34 mouse cellular contexts compared by ENCODE assay signal in the genomic region with DNA sequence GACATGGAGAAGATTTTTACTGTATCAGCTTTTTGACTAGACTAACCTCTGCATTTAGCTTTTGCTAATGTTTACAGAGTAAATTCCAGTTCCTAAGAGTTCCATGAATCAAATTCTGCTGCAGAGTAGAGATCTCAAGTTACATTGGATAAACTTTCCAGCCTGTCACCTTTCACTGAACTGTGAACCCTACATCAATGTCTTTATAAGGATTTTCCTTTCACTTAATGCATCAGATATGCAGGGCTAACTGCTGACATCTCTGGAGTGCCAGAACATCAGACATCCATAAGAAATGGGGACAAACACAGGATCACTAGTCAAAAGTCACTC.
DNase-seq lines count a peak whose midpoint lies in the region; ATAC-seq and TF ChIP-seq lines count a peak whose summit lies in the region.
"Had no signal": no experiment of that assay in that cellular context is flagged by ENCODE, and none has a peak within 500 bp of the region (broad histone marks: within the 10 kb centered on the region; RNA-seq: fewer than 3 reads in every experiment).

No protein-coding gene starts in this region.

- no peak overlapping the region for H3K9ac ChIP-seq in intestine, embryonic 14.5 days (ENCODE audit: low read length)
- H3K9ac ChIP-seq in intestine, embryonic 16.5 days (ENCODE audit: low read depth, low read length): no peak overlapping the region
- H3K9ac ChIP-seq in kidney, postnatal 0 days (ENCODE audit: low read depth, low read length): no peak overlapping the region
- H3K9ac ChIP-seq: embryonic facial prominence, embryonic 12.5 days; forebrain, embryonic 15.5 days; hindbrain, embryonic 12.5 days; liver, postnatal 0 days; midbrain, embryonic 15.5 days; neural tube, embryonic 15.5 days; stomach, embryonic 15.5 days had no signal

- H3K4me3 ChIP-seq in intestine, embryonic 14.5 days (ENCODE audit: low read depth, low read length): no peak overlapping the region
- H3K4me3 ChIP-seq in intestine, embryonic 16.5 days (ENCODE audit: low read length): no peak overlapping the region
- H3K4me3 ChIP-seq in kidney, postnatal 0 days (replicated peaks; ENCODE audit: low read depth, low read length): no peak overlapping the region
- H3K4me3 ChIP-seq: embryonic facial prominence, embryonic 12.5 days; forebrain, embryonic 10.5 days; forebrain, embryonic 15.5 days; gastrocnemius, adult 2 months; hindbrain, embryonic 12.5 days; midbrain, embryonic 15.5 days; neural tube, embryonic 15.5 days; stomach, embryonic 15.5 days had no signal

- H3K9me3 ChIP-seq in intestine, embryonic 14.5 days (ENCODE audit: control insufficient read depth, low read length): no peaks in the 10 kb centered on the region
- no peaks in the 10 kb centered on the region for H3K9me3 ChIP-seq in intestine, embryonic 16.5 days (ENCODE audit: control insufficient read depth, low read length)
- H3K9me3 ChIP-seq in kidney, postnatal 0 days (replicated peaks; ENCODE audit: low read length): no peaks in the 10 kb centered on the region
- H3K9me3 ChIP-seq: embryonic facial prominence, embryonic 12.5 days; forebrain, embryonic 10.5 days; forebrain, embryonic 15.5 days; G1E; hindbrain, embryonic 12.5 days; midbrain, embryonic 15.5 days; neural tube, embryonic 15.5 days; stomach, embryonic 15.5 days had no signal

- peaks cover 9% of the 10 kb centered on the region; the same call in 1 of the 2 replicates for H3K4me1 ChIP-seq in intestine, embryonic 14.5 days (replicated peaks; ENCODE audit: control insufficient read depth, insufficient read depth, low read length)
- peaks cover 10% of the 10 kb centered on the region for H3K4me1 ChIP-seq in intestine, embryonic 16.5 days (ENCODE audit: control insufficient read depth, insufficient read depth, low read length)
- no peaks in the 10 kb centered on the region for H3K4me1 ChIP-seq in kidney, postnatal 0 days (replicated peaks; ENCODE audit: insufficient read depth, low read length)
- H3K4me1 ChIP-seq: forebrain, embryonic 10.5 days; forebrain, embryonic 15.5 days; hindbrain, embryonic 12.5 days; midbrain, embryonic 15.5 days; neural tube, embryonic 15.5 days; stomach, embryonic 15.5 days had no signal

- H3K36me3 ChIP-seq in intestine, embryonic 14.5 days (ENCODE audit: control insufficient read depth, insufficient read depth, low read length): no peaks in the 10 kb centered on the region
- H3K36me3 ChIP-seq in intestine, embryonic 16.5 days (ENCODE audit: control insufficient read depth, insufficient read depth, low read length): no peaks in the 10 kb centered on the region
- H3K36me3 ChIP-seq in kidney, postnatal 0 days (ENCODE audit: insufficient read depth, low read length): no peaks in the 10 kb centered on the region
- H3K36me3 ChIP-seq: embryonic facial prominence, embryonic 12.5 days; forebrain, embryonic 10.5 days; forebrain, embryonic 15.5 days; G1E; hindbrain, embryonic 12.5 days; midbrain, embryonic 15.5 days; neural tube, embryonic 15.5 days; stomach, embryonic 15.5 days had no signal

- no peak for TF ChIP-seq CTCF in kidney, postnatal 0 days (IDR thresholded peaks at IDR 0.05; ENCODE audit: low read depth)

- no peak overlapping the region for H3K4me2 ChIP-seq in intestine, embryonic 14.5 days (ENCODE audit: low read length)
- no peak overlapping the region for H3K4me2 ChIP-seq in intestine, embryonic 16.5 days (ENCODE audit: low read depth, low read length)
- H3K4me2 ChIP-seq in kidney, postnatal 0 days (ENCODE audit: low read length): no peak overlapping the region
- H3K4me2 ChIP-seq: embryonic facial prominence, embryonic 12.5 days; forebrain, embryonic 15.5 days; heart, embryonic 11.5 days; hindbrain, embryonic 12.5 days; liver, embryonic 11.5 days; midbrain, embryonic 15.5 days; neural tube, embryonic 15.5 days; stomach, embryonic 15.5 days had no signal

- DNase-seq in intestine, embryonic 14.5 days (ENCODE audit: low spot score): no peak
- peak; percentile 50 for DNase-seq in kidney, postnatal 0 days (ENCODE audit: low spot score)
- no peak for DNase-seq in kidney, adult 11 months
- DNase-seq in embryo, embryonic 10.5 days (ENCODE audit: low spot score): peak; percentile 55
- peak; percentile 46 for DNase-seq in mesoderm, embryonic 11.5 days (ENCODE audit: low read depth, low spot score)
- DNase-seq in ovary, postnatal 14 days (ENCODE audit: low spot score): no peak
- DNase-seq: adrenal gland, postnatal 14 days; cerebellum, adult 11 months; cerebellum, adult 9-10 months; cerebellum, postnatal 36 days; gastrocnemius, adult 2 months; gastrocnemius, postnatal 36 days; heart, adult 18-20 months; heart, postnatal 36 days; kidney, adult 8-10 months; layer of hippocampus, adult 9-11 months; liver, postnatal 0 days; lung, postnatal 10 days; right cerebral cortex, postnatal 25 days; thymus, postnatal 14 days had no signal

- ATAC-seq in intestine, embryonic 14.5 days (replicated peaks; ENCODE audit: low FRiP score, low TSS enrichment, low read depth): peak; percentile 52; the same call in 1 of the 2 replicates
- no peak; the same call in none of the 2 replicates for ATAC-seq in intestine, embryonic 16.5 days
- no peak for ATAC-seq in kidney, postnatal 0 days (replicated peaks; ENCODE audit: low FRiP score, low read depth)
- ATAC-seq: forebrain, embryonic 15.5 days; hindbrain, postnatal 0 days; liver, postnatal 0 days; midbrain, embryonic 15.5 days; Patski had no signal

- H3K27me3 ChIP-seq in intestine, embryonic 14.5 days (replicated peaks; ENCODE audit: control insufficient read depth, insufficient read depth, low read length): no peaks in the 10 kb centered on the region
- H3K27me3 ChIP-seq in intestine, embryonic 16.5 days (replicated peaks; ENCODE audit: control insufficient read depth, insufficient read depth, low read length): no peaks in the 10 kb centered on the region
- H3K27me3 ChIP-seq in kidney, postnatal 0 days (ENCODE audit: insufficient read depth, low read length): no peaks in the 10 kb centered on the region
- H3K27me3 ChIP-seq: embryonic facial prominence, embryonic 12.5 days; forebrain, embryonic 15.5 days; hindbrain, embryonic 12.5 days; midbrain, embryonic 15.5 days; neural tube, embryonic 15.5 days; Patski; stomach, embryonic 15.5 days had no signal

- H3K27ac ChIP-seq in intestine, embryonic 14.5 days (ENCODE audit: low read depth): no peak overlapping the region
- H3K27ac ChIP-seq in intestine, embryonic 16.5 days (ENCODE audit: low read length): no peak overlapping the region
- no peak overlapping the region for H3K27ac ChIP-seq in kidney, postnatal 0 days
- H3K27ac ChIP-seq: embryonic facial prominence, embryonic 12.5 days; forebrain, embryonic 10.5 days; forebrain, embryonic 15.5 days; gastrocnemius, adult 2 months; hindbrain, embryonic 12.5 days; hindbrain, postnatal 0 days; macrophage; midbrain, embryonic 15.5 days; neural tube, embryonic 15.5 days; stomach, embryonic 15.5 days had no signal

Comparison
In these comparisons a context has a peak if more than half of its experiments do, and no peak if none do; other contexts are left out.
1. DNase-seq: peak in kidney, postnatal 0 days (single experiment), embryo, embryonic 10.5 days (single experiment) and mesoderm, embryonic 11.5 days (single experiment); none in intestine, embryonic 14.5 days (single experiment), kidney, adult 11 months (single experiment) and ovary, postnatal 14 days (single experiment).